Mouse (Mus musculus) spleen, postnatal 10 days (tissue): ENCODE results near the gene Prkcq.
A peak's percentile ranks its signal among the peaks of the same experiment; 100 is the strongest.

Source experiments
- DNase-seq, 2 experiments: peaks; one replicate each; pipeline ENCODE4 v3.0.0; 2021 to 2022; ENCODE audit warnings: low spot score in 2 of 2

Prkcq gene

GRCm38 (mm10) chr2:11218122-11218521, 46.2 kb downstream of the Prkcq start:
- DNase-seq: no peak

DNA sequence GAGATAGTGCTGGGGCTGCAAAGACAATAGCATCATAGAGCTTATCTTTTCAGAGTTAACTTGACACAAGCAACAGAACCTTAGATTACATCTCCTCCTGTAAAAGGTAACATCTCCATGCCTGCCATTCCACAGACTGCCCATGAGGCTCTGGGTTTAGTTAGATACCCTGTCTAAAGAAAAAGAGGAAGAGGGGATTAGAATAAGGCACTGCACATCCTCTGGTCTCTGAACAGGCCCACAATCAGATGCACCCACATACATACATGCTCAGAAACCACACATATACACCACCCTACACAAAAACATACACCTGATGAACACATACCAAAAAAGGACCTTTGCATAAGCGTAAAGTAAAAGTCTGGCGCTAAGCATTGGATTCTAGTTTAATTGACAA, 47.4 kb downstream of the Prkcq start:
- no peak for DNase-seq

DNA sequence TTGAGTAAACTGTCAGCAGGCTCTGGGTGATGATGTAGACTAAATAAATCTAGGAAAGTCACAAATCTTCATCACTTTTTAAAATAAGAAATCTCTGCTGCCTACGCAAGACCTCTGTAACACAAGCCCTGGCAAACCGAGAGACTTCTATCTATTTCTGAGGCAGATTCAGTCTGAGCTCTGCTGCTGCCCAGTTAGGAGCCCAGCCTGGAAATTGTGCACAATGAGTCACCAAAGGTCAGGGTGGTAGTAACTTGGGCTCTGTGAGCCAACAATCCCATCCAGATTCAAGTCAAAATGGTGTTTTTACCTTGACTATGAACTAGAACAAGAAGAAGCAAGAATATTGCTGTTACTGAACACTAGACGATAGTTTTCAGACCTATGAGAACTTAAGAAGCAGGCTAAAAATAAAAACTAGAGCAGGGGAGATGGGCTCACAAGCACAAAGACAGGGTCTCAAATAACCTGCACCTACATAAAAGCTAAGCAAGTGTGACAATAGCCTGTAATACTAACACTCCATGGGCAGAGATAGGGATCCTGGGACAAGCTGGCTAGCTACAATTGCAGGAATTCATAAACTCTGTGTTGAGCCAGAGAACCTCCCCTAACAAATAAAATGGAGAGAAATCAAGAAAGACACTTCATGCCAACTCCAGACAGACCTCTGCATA, 53.0 kb downstream of the Prkcq start:
- no peak for DNase-seq

GRCm38 (mm10) chr2:11225485-11225876, 53.6 kb downstream of the Prkcq start:
- no peak for DNase-seq

- DNase-seq: no peak
These were observed 54.6 kb downstream of the Prkcq start for GRCm38 (mm10) chr2:11226555-11226954.

DNA sequence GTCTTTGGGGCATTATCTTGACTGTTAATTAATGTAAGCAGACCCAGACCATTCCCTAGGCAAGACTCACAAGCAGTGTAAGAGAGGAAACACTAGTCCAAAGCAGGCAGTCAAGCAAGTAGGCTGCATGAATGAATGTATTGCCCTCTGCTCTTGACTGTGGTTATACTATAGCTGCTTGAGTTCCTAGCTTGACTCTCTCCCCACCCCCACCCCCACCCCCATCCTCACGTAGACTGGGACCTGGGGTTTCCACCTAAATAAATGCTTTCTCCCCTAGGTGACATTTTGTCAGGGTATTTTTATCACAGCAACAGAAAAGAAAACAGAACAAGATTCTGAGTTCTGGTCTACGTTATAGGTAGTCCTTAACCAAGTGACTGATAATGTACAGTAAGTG, 57.2 kb downstream of the Prkcq start:
- no peak for DNase-seq

GRCm38 (mm10) chr2:11231118-11231517, 59.2 kb downstream of the Prkcq start:
- DNase-seq: no peak

DNA sequence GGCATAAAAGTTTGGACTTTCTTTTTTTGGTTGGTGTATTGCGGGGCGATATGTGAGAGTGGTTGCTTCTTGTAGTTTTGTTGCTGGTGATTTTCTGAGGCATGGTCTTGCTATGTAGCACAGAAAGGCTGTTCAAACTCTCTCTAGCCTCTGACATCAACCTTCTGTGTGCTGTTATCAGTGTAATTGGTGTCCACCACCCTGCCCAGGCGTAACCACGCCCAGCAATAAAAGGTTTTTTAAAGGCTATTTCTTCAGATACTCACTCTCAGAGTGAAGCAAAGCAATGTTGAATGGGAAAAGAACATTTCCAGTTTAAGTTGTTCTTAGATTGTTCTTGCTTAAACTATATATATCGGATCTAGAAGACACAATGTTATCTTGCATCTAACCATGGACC, 60.1 kb downstream of the Prkcq start:
- DNase-seq: no peak

DNA sequence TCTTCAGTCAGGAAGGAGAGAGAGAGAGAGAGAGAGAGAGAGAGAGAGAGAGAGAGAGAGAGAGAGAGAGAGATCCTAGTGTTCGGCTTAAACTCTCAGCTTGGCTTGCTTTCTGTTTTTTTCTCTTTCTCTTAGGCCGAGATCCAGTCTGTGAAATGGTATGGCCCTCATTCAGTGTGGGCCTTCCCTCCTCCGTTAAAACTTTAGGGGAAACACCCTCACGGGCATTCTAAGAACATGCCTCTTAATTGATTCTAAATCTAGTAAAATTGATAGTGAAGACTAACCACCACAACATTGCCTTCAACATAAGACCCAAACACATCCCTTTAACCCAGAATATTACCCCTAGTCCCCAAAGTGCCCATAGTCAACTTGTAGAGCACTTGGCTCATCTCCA, 66.3 kb downstream of the Prkcq start:
- no peak for DNase-seq

DNA sequence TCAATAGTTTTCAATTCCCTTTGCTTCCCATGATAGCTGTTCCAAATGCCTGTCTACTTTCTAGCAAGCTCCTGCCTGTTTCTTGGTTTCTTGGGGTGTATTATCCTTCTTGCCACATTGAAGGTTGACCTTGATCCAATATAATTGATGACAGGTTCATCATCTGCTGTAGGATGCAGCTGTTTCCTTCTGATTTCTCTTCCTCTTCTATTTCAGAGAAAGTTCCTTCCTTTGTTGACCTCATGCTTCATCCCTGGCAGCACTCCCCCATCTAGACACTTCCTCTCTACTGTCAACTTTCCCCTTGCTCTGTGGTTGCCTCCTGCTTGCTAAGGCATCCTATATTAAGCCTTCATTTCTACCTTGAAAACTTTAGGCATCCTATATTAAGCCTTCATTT, 67.6 kb downstream of the Prkcq start:
- DNase-seq: no peak

GRCm38 (mm10) chr2:11245926-11246325, 74.0 kb downstream of the Prkcq start:
- no peak for DNase-seq

- DNase-seq: peak; percentile 11 to 57
These were observed 82.0 kb downstream of the Prkcq start for GRCm38 (mm10) chr2:11253945-11254344.

- no peak for DNase-seq
These were observed 82.5 kb downstream of the Prkcq start for GRCm38 (mm10) chr2:11254446-11254845.

GRCm38 (mm10) chr2:11257260-11257850, 85.4 kb downstream of the Prkcq start:
- no peak for DNase-seq

DNA sequence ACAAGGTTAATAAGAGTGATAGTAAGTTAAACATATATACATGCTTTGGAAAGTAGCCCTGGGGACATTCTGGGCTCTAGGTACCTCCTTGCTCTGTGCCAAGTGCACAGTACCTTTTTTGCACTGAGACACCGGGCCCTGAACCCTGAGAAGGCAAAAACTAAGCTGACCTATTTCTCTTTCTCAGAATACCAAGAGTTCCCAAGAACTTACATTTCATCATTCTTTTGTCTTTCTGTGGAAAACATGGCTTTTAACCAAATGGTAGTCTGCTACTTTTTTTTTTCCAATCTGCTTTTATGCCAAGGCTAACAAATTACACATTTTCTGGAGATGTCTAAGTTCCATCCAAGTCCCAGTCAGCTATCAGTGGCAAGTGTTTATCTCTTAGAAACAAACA, 86.3 kb downstream of the Prkcq start:
- DNase-seq: no peak

GRCm38 (mm10) chr2:11259361-11259760, 87.5 kb downstream of the Prkcq start:
- no peak for DNase-seq

DNA sequence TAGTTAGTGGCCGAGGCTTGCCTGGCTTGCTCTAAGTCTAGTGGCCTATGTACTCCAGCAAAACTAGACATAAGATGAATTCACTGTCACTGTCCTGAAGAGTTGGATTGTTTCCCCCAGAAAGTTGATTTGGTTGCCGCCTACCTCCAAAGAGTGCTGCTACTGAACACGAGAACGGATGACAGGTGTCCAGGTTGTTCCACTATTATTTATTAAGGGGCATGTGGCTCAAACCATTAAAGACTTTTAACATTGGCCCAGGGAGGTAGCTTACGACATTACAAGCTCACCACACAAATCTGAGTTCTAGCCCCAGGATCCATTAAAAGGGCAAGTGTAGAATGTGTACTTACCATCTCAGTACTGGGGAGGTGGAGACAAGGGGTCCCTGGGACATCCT, 92.9 kb downstream of the Prkcq start:
- no peak for DNase-seq

GRCm38 (mm10) chr2:11265455-11265854, 93.5 kb downstream of the Prkcq start:
- no peak for DNase-seq

GRCm38 (mm10) chr2:11266294-11266693, 94.4 kb downstream of the Prkcq start:
- DNase-seq: peak; percentile 18 to 55

DNA sequence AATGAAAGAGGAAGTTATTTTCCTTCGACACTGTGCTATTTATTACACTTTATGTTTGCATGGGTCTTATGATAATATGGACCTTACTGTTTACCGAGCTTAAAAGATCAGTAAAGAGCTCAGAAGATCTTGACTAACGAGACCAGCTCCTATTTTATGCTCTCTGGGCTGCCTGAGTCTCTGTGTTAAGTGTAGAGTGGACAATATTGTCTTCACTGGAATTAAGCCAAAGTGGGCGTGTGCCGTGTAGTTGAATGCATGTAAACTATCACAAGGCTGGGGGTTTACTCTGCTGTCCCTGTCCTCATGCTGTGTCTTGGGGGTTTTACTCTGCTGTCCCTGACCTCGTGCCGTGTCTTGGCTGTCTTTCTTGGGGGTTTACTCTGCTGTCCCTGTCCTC, 107.1 kb downstream of the Prkcq start:
- DNase-seq: no peak

- DNase-seq: no peak
These were observed 108.3 kb downstream of the Prkcq start for GRCm38 (mm10) chr2:11280247-11280646.

DNA sequence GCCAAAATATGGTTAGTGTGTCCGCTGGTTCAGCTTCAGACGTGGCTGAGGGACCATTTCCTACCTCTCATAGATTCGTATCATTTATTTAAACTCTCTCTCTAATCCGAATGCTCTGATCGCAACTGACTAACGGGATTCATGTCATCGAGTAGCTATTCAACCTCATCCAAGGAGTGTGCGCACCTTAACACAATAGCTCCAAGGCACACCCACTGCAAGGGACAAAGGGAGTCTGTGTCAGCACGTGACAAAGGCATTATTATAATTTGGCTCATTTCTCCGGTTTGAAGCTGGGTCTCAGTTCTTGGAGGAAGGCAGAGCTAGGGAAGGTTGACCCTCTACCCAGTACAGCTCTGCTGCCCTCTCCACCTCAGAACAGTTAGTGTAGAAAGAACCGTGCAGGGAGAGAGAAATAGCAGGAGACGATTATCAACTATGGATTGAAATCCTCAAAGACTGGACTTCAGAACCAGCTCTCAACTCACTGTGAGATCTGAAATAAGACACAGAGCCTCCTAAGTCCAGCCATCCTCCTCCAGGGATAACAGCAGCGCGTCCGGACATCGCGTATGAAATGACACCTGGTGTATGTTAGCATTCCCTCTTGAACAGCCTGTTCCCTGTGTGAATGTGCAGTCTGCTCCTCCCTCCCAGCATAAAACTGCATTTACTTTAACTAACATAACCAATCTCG, 116.1 kb downstream of the Prkcq start:
- DNase-seq: no peak

DNA sequence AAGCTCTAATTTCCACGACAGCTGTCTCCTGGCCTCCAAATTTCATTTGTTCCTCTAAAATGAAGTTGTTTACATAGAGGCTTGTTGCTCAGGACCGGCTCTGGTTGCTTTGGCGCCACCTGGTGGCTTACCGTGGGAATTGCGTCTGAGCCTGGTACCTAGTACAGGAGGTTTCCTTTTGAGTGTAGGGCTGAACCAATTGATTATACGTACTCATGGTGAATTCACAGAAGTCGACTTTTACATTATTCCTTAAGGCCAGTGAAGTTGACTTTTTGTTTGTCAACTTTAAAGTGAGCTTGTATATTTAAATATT, 116.6 kb downstream of the Prkcq start:
- DNase-seq: peak; percentile 59 to 83
